Mouse (Mus musculus): ENCODE results near the gene Alox5ap.

DNA sequence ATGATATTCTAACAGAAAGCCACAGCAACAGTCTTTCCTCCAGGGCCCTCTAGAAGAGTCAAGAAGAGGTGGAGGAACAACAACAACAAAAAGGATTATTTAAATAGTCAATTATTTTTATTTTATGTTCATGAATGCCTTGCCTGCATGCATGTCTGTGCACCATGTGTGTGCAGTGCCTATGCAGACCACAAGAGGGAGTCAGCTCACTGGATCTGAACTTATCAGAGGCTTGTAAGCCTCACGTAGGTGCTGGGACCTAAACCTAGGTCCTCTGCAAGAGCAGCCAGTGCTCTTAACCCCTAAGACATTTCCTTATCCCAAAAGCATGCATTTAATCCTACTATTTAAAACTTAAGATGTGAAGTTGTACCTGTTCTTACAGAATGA is 10.5 kb downstream of the Alox5ap start:
- TF ChIP-seq CTCF (conservative IDR thresholded peaks at IDR 0.05; ENCODE audit: insufficient read depth, insufficient read length, low read depth, low read length) (peak; percentile 42; the same call in 1 of the 2 replicates), POLR2A (IDR thresholded peaks at IDR 0.05; ENCODE audit: low read depth, low read length) (no peak)

Measured in kidney, adult 2 months (tissue).